Mouse (Mus musculus): ENCODE measurements around the gene Trpm8.

- TF ChIP-seq CTCF (IDR thresholded peaks at IDR 0.05; ENCODE audit: low read depth) (no peak), EP300 (IDR thresholded peaks at IDR 0.05; ENCODE audit: low read depth) (no peak)
Observed at GRCm38 (mm10) chr1:88307180-88307579, 29.7 kb downstream of the Trpm8 start.
